Mouse (Mus musculus) telencephalon, adult 2 months (tissue): ENCODE data around the gene Hs6st3.

Experiments
- DNase-seq: peaks from one replicate; pipeline ENCODE4 v3.0.0-alpha.2; 2011; ENCODE audit warnings: low read depth, low spot score

Hs6st3 gene

GRCm38 (mm10) chr14:119633626-119634025 is 495.5 kb downstream of the Hs6st3 start:
- no peak for DNase-seq

GRCm38 (mm10) chr14:119642874-119643273 is 504.7 kb downstream of the Hs6st3 start:
- no peak for DNase-seq

GRCm38 (mm10) chr14:119643840-119644239 is 505.7 kb downstream of the Hs6st3 start:
- DNase-seq = no peak

DNA sequence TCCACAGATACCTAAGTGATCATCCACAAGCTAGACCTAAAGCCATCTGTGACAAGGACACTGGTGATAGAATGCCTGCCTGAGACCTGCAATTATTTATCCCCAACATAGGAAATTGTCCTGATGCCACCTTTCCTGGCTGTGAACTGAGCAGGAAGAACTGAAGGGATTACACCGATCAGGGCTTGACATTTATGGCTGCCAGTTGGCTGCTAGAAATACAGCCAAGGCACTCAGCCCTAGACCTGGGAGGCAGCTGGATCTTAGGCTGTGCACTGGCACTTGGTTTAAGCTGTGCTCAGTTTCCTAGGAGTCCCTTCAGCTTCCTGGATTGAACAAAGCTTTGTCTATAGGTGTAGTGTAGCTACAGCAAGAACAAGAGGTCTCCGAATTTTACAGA is 518.8 kb downstream of the Hs6st3 start:
- no peak for DNase-seq

DNA sequence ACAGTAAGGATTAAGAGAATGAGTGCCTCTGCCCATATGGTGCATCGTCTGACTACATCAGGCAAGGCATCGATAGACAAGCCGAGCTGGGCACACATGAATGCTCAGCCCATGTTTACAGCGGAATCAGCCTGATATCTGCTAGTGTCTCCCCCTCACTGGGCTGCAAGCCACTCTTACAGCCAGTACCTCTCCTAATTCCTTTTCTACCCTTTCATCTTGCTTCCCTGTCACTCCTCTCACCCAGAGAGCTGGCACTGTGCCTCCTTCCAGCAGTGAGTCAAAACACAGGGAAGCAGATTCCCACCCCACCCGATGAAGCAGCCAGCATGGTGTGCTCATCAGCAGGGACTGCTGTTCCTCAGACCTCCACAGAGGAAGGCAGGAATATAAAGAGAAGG is 527.6 kb downstream of the Hs6st3 start:
- peak; percentile 38 for DNase-seq

- DNase-seq = no peak
Measured at GRCm38 (mm10) chr14:119667421-119667820, 529.3 kb downstream of the Hs6st3 start.

DNA sequence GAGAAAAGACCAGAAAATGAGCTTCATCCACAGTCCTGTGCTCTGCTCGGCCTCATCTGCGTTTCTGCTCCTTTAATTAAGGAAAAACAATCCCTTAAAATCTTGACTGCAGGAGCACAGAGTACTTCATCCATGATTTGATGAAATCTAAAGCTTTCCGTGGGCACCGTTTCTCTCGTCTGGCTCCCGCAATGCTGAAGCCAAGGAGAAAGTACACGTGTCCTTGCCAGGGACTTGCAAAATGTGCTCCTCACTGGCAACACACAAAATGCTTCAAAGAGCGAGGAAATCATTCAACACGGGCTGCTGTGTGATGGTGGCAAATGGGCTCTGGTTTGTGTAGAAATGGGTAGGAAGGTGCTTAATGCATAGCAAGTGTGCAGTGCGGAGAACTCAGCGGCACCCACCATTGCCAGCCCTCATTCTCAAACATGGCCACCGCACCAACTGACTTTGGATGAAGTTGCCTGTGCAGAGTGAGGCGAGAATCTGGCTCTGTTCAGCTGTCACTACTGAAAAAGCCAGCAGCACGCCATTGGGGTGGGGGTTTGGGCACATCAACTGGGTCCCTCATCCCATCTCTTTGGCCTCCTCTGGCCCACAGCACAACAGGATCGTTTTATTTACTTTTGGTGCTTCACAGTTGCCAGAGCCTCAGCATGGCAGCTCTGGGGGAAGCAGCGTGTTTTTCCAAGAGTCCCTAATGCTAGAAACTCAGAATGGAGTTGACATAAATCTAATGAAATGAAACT is 532.9 kb downstream of the Hs6st3 start:
- DNase-seq = no peak

- no peak for DNase-seq
Measured at GRCm38 (mm10) chr14:119678574-119678973, 540.4 kb downstream of the Hs6st3 start.

DNA sequence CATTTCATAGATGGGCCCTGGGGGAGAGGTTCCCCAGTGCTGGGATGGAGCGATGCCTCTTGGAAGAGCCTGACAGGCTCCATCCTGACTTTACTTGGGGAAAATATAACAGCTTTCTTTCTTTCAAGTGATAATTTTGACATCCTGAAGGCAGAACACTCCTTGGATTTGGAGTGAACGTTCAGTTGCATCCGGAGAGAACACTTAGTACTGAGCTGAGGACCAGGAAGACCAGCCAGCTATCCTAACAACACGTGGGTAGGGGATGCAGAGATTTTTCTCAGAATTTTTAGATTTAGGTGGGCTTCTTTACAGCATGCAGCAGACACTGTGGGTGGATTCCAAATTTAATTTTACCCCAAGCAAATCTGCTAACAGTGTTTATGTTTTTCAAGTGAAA is 541.9 kb downstream of the Hs6st3 start:
- no peak for DNase-seq

GRCm38 (mm10) chr14:119687885-119688284 is 549.7 kb downstream of the Hs6st3 start:
- DNase-seq = no peak

GRCm38 (mm10) chr14:119699982-119700381 is 561.8 kb downstream of the Hs6st3 start:
- no peak for DNase-seq

GRCm38 (mm10) chr14:119714712-119715111 is 576.6 kb downstream of the Hs6st3 start:
- no peak for DNase-seq

GRCm38 (mm10) chr14:119717323-119717722 is 579.2 kb downstream of the Hs6st3 start:
- no peak for DNase-seq

GRCm38 (mm10) chr14:119725102-119725501 is 587.0 kb downstream of the Hs6st3 start:
- DNase-seq = no peak

GRCm38 (mm10) chr14:119731436-119732080 is 593.4 kb downstream of the Hs6st3 start:
- DNase-seq = no peak

DNA sequence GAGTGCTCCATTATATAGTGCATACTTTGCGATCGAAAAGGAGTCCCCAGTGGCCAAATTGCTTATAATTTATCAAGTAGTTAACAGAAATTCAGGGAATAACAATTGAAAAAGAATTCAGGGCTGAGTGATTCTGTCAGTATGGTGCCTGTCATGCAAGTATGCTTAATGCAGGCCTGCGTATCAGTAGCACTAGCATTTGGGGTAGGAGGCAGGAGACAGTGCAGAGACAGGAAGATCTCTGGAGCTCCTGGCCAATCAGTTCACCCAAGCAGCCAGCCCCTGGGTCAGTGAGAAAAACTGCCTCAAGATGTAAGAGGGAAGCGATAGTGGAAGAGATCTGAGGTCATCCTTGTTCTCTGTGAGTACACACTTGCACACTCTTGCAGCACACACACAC is 594.1 kb downstream of the Hs6st3 start:
- DNase-seq = no peak

DNA sequence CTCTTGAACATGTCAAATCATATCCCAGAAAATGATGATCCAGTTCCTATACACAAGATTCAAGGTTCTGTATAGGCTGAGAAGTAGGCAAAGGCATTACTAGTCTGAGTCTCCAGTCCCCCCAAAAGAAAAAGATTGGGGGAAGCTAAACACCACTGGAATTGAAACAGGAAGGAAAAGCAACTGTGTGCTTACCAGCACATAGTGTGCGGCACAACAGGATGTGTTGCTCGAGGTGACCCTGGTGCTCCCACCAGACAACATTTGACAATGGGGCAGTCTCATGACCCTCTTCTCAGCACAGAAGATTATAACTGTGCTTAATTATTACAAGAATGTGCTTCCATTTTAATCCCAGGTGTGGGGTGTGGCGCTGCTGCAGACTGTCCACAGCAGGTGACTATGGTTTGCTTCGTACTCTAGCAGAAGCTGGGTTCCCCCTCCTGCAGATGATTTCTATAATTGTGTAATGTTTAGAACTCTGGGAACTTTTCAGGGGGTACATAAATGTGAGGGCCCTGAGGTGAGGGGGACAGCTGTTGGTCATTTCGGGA is 599.3 kb downstream of the Hs6st3 start:
- DNase-seq = no peak

DNA sequence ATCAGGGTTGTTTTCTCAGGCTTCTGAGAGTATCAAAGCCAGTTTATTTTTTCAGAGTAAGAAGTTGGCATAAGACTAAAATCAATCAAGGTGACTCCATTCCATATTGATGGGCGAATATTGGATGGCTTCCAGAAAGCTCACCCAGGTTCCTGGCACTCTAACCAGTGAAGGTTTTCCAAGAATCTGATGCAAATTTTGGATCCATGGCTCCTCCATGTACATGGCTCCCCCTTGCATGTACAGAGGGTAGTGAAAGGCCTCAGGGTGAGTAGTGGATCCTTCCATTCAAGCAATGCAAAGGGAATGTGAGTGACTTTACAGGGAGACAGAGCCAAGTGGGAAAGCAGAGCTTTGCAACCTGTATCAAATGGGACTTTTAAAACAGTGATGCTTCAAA is 603.6 kb downstream of the Hs6st3 start:
- no peak for DNase-seq

DNA sequence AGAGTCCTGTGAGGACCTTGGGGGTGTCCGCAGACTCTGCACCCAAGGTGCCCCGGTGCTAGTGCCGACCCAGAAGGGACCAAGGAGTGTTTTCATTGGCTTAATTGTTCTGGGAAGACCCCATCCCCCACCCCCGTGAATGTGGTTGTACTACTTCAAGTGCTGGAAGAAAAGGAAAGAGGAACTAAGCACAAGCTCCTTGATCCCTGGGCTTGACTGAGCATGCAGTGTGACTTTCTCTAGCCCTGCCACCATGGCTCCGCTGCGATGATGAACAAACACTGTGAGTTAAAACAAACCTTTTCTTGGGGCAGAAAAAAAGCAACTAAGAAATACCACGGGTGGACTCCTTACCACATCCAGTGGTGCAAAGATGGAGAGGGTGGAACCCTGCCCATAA is 623.2 kb downstream of the Hs6st3 start:
- no peak for DNase-seq

DNA sequence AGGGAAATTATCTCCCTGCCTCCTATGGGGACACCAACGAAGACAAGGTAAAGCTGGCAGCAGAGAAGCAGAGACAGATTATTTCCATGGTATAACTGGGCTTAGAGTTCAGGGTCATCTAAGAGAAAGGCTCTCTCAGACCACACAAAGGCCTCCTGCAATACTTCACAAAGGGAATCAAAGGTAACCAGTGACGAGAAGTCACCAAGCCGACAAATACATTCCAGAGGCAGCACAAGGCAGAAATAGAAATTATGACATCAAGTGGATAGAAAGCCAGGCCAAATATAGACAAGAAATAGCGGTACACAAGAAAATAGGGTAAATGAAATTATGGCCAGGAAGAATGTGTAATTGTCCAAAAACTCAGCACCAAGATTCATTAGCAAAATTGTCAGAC is 633.9 kb downstream of the Hs6st3 start:
- no peak for DNase-seq

DNA sequence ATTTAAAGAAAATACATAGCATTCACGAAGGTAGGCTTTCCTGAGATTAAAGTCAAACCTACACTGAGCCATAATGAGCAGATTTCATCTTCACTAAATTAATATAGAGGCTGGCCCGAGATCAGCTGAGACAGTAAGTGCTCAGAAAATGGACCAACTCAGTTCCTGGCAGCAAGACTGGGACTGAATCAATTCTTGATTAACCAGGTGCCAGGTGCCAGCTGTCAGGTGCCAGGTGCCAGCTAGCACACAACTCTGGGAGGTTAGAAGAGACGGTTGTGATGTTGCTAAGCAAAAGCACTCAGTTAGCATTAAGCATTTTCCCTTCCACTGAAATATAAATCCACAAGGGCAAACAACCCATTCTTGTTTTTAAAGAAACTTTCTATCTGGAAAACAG is 638.1 kb downstream of the Hs6st3 start:
- no peak for DNase-seq

GRCm38 (mm10) chr14:119779982-119780588 is 641.9 kb downstream of the Hs6st3 start:
- DNase-seq = no peak

- DNase-seq = peak; percentile 50
Measured at GRCm38 (mm10) chr14:119781111-119781510, 643.0 kb downstream of the Hs6st3 start.
